Mouse (Mus musculus) neural tube, embryonic 10.5 days (tissue): ENCODE measurements around the gene Tpp2.
"Not testable (repeated sequence)": the region's sequence is repeated elsewhere in the genome, so short reads cannot be mapped to it uniquely, and the experiment has no call there.

ENCODE experiments used
- DNase-seq: peaks from one replicate; pipeline ENCODE4 v3.0.0-alpha.2; 2017; ENCODE audit warnings: low spot score; ENCODE audit errors: extremely low spot score

Gene Tpp2

GRCm38 (mm10) chr1:44015556-44015955, 82.1 kb downstream of the Tpp2 start:
- no peak for DNase-seq

- DNase-seq: no peak
These were observed 86.5 kb downstream of the Tpp2 start, which contains the start of gene Mettl21c for GRCm38 (mm10) chr1:44019934-44020333. TSS of gene Mettl21c (minus strand) at chr1:44020034.

GRCm38 (mm10) chr1:44022656-44023055, 89.2 kb downstream of the Tpp2 start:
- no peak for DNase-seq

GRCm38 (mm10) chr1:44027651-44028050, 94.2 kb downstream of the Tpp2 start:
- no peak for DNase-seq

GRCm38 (mm10) chr1:44032213-44032612, 98.8 kb downstream of the Tpp2 start:
- DNase-seq: no peak

GRCm38 (mm10) chr1:44032948-44033347, 99.5 kb downstream of the Tpp2 start:
- DNase-seq: no peak

GRCm38 (mm10) chr1:44041797-44042554, 108.5 kb downstream of the Tpp2 start:
- DNase-seq: peak; percentile 64

- no peak for DNase-seq
These were observed 109.1 kb downstream of the Tpp2 start for GRCm38 (mm10) chr1:44042555-44042915.

GRCm38 (mm10) chr1:44045689-44046088, 112.2 kb downstream of the Tpp2 start:
- DNase-seq: not testable (repeated sequence)

GRCm38 (mm10) chr1:44046556-44046955, 113.1 kb downstream of the Tpp2 start:
- DNase-seq: no peak
